Mouse (Mus musculus) cerebellum, adult 11 months (tissue): Measurements from ENCODE around the gene Ablim2.

Source experiments
- DNase-seq: peaks from one replicate; pipeline ENCODE4 v3.0.0; 2022

Ablim2 gene

DNA sequence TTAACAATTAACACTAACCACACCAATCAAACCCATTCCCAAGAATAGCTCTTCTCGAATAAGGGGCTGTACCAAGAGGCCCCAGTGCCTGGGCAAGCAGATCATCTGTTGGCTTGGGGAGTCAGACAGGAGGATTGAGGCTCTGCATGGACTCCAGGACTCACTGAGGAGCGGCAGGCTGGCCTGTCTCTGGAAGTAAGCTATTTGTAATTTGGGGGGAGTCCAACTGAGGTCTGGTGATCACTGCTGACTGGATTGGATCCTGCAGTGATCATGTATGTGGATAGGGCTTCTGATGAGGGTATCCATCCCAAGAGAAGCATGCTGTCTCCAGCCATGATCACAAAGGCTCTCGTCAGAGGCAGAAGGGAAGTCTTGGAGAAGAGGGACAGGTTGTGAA is 134.7 kb downstream of the Ablim2 start:
- DNase-seq: no peak

DNA sequence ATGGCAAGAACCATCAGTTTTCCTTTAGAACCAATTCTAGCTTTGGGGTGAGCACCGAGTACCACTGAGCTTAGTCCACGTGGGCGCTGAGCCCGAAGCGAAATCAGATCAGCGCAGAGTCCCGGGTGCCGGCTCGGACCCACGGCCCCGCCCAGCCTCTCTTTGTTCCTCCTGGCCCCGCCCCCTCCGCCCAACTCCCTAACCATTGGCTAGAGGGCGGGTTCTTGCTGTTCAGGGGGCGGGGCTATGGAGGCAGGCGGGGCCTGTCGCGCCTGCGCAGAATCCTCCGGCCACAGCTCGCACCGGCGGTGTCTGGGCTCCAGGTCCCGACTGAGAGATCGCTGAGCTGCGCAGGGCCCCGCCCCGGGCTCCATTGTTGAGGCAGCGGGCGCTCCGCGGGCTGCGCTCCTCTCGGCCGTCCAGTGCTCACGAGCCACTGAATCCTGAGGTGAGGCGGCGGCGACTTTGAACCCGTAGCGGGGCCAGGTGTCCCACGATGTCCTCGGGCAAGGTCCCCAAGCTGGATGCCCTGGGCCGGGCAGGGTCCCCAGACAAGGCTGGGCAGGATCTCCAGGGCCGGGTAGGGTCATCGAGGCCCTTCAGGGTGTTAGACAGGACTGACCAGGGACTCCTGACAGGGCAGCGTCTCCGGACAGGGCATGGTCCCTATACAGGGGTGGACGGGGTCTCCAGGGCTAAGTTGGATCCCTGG is 135.6 kb downstream of the Ablim2 start, which contains the start of gene Afap1:
Gene Afap1, plus strand, starts transcription at position 227 of the 712 bp plus-strand sequence.
- DNase-seq: peak; percentile 99

DNA sequence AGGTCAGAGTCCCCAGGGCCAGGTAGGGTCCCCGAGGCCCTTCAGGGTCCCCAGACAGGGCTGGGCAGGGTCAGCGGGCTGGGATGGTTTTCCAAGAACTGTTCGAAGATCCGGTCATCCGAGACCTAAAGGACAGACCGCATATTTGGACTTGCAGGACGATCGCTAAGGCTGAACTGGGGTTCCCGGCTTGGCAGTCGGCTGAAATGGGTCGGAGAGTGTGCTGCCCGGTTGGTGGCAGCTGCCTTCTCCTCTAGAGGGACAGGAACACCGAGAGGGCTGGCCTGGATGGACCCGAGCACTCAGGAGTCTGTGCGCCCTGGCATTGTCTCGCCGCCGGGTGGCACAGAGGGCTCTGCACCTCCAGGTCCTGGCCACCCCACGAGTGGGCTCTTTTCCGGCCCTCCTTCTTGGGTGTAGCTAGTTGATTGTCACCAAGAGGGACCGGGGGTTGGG is 136.2 kb downstream of the Ablim2 start:
- DNase-seq: peak; percentile 55

DNA sequence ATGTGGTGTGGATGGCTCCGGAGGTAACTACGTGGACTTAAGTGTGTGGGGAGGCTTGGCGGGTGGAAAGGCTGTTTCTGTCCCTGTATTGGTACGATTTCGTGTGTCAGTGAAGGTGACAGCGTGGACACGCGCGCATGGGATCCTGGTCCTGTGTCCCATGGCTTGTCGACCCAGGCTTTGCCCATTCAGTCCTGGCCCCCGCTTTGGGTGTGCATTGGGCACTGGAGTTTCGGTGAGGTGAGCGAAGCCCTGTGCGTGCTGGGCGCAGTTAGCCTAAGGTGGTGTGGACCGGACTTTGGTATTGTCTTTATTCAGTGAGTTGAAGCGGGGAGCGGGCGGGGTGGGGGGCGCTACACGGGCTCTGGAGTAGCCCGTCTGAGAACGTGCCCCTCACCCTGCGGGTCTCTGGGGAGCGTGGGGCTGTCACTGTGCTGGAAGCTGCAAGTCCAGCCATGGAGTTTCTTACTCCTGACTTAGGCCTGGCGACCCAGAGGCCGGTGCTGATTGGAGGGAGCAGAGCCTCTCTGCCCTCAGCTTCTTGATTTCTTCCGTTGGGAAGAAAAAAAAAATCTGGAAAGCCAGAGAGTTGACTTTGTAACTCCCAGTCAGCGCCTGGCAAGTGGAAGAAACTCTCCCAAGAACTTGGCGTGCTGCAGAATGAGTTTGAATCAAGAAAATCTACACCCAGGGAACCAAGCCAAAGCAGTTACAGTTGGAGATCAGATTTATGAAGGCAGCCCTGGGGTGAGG is 136.8 kb downstream of the Ablim2 start:
- no peak for DNase-seq

DNA sequence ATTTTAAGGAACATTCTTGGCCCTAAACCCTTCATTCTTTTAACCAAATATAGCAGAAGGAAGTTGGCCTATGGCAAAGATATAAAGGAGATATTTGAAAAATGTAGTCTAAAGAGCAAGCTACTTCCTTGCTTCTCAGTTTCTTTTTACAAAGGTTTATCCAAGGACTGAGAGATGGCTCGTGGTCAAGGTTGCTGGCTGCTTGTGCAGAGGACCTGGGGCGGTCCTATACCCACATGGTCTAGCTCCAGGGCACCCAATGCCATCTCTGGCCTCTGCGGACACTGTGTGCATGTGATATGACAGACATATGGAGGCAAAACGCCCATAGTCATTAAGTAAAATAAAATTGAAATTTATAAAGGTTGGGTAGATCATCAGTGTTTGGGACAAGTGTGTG is 138.2 kb downstream of the Ablim2 start:
- DNase-seq: no peak

DNA sequence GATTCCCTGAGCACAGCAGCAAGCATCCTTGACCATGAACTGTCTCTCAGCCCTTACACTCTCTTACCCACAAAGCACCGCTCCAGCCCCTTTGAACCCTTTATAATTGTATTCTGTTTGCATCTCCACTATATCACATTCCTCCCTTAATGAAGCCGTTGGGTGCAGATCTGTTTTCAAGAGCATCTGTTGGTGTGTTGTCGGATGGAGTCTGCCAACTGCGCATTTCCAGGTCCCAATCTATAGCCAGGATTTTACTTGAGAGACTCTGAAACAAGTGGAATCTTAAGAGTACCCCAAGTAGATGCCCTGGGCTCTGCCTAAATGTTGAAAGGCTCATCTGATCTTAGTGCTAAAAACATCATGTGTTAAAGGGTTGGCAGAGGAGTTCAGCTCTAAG is 138.9 kb downstream of the Ablim2 start:
- no peak for DNase-seq

DNA sequence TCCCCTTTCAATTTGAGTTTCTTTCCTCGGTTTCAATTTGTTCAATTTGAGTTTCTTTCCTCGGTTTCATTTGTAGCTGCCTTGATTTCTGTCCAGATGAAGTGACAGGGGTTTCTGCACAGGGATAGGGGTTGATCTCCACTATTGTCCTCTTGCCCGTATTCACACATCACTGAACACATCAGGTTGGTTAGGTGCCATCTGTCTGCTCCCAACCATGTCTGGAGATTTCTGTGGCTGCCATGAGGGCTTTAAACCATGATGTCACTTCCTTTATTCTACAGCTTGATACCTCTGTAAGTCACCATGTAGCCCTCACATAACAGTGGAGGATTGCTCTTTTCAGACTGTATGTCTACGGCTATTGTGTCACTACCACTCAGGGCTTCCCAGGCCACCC is 139.5 kb downstream of the Ablim2 start:
- DNase-seq: no peak

DNA sequence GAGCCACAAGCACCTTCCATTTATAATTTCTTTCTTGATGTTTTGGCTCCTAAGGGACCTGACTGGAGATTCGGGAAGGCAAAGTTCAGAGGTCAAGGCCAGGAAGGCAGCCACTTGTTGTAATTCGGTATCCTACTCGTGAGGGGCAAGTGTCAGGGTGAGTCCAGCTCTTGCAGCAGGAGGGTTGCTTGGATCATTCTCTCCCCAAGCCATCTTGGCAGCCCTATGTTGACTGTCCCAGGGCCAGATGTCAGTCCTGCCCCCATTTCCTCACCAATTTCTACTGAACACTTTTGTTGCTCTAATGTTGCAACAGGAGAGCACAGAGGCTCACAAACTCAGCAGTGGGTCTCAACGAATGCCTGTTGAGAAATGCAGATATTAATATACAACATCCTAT is 140.4 kb downstream of the Ablim2 start:
- DNase-seq: no peak

DNA sequence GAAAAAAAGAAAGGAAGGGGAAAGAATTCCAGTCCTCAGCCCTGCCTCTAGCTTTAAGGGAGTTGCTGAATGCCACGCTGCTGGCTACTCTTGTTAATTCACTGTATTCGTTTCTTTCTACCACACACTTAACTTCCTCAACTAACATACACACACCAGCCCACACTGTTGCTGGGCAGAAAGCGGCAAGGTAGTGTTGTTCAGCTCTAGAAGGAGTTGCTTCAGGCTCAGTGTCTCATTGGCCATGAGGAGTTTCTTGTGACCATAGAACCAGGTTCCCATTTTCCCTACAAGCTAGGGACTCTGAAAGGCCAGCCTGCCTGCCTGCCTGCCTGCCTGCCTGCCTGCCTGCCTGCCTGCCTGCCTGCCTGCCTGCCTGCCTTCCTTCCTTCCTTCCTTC is 141.3 kb downstream of the Ablim2 start:
- DNase-seq: no peak

DNA sequence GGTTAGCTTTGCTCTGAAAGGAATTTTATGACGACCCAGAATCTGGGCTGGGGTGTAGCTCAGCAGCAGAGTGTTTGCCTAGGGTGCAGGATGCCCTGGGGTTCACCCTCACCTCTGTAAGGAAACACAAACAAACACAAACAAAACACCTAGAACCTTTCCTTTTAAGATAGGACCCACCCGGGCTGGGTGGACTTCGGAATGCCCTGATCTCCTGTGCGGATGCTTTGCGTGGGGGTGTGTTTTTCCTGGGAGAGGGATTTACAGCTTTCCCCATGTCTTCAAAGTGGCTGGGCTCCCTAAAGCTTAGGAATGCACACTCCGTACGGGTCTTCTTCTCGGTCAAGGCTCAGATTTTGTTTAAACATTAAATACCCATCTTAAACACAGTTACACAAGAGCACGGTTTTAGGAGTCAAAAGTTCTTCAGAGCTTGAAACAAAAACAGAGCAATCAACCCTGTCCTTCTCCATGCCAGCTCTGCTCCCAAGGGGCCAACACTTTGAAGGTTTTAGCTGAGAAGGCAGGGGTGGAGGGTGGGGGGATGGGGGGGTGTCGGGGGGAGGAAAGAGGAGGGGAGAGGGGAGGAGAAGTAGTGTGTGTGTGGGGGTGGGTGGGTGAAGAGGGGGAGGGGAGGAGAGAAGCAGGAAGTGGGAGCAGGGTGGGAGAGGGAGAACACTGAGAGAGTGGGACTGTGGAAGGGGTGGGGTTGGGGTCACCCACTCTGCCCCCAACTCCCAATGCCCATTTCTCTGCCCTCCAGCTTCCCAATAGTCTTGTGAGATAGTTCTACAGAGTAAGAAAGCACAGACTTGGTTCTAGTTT is 142.9 kb downstream of the Ablim2 start:
- no peak for DNase-seq

DNA sequence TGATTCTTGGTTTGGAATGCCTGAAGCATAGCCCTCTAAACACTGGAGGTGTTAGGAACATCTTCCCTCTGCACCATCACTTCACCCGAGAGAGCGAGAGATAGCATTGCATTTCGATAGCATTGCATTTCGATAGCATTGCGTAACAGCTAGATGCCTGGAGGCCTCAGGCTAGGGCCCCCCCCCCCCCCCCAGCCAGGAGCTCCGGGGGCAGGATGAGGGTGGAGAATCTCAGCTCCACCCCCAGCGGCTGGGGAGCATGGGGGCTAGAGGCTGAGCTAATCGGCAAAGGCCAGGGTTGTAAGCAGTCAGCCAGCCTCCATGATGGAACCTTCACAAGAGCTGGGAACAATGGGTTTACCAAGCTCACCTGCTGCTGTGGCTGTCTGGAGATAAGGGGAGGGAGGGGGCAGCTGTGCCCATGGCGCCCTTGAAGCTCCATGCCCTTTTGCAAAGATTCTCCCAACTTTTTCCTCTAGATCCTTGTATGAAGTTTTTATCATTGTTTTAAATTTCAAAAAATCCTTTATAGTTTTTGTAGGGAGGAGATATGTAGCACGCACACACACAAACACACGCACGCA is 143.6 kb downstream of the Ablim2 start:
- DNase-seq: no peak

DNA sequence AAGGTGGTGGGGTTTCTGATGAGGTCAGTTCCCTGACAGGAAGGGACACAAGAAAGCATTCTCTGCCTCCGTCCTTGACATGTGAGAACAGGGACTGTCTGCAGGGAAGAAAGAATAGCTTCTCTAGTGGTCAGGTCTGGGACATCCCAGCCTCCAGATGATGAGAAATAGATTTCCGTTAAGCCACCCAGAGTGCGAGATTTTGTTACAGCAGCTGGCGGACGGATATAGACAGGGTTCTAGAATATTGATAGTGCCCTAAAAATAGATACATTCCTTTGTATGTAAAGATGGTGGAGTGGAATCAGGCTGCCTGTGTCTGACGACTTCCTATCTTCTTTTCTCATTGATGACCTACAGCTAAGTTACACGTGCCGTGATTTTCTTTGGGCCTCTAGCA is 145.8 kb downstream of the Ablim2 start:
- no peak for DNase-seq

DNA sequence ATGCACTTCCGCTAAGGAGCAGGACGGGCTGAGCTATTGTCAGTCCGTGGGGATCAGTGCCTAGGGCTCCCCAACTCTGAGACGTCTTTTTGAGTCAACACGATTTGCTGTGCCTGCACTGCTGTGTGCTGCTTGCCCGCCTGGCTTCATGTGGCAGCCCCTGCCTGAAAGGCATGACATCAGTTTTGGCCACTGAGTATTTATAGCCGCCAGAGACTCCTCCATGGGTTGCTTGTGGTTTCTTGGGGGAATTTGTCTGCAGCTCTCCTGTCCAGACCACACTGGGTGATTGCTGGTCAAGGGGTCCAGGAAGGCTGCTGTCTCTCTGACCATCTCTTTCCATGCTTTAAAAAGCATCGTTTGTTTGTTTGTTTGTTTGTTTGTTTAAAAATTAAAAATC is 147.6 kb downstream of the Ablim2 start:
- no peak for DNase-seq

DNA sequence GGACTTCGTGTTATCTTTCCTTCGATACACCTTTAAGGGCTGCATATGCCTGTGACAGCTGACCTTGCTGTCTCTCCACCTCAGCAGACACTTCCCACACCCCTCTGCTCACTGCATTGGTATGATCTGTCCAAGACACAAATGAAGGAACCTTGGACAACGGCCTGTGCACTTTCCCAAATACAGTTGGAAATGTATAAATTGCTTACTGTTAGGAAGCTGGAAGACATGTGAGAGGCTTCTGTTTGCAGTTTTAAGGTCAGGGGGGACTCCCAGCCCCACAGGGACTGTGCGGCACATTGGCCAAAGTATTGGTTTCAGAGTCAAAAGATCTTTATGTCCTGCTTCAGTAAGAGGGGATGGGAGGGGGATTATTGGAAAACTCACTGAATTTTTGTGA is 149.4 kb downstream of the Ablim2 start:
- DNase-seq: no peak

DNA sequence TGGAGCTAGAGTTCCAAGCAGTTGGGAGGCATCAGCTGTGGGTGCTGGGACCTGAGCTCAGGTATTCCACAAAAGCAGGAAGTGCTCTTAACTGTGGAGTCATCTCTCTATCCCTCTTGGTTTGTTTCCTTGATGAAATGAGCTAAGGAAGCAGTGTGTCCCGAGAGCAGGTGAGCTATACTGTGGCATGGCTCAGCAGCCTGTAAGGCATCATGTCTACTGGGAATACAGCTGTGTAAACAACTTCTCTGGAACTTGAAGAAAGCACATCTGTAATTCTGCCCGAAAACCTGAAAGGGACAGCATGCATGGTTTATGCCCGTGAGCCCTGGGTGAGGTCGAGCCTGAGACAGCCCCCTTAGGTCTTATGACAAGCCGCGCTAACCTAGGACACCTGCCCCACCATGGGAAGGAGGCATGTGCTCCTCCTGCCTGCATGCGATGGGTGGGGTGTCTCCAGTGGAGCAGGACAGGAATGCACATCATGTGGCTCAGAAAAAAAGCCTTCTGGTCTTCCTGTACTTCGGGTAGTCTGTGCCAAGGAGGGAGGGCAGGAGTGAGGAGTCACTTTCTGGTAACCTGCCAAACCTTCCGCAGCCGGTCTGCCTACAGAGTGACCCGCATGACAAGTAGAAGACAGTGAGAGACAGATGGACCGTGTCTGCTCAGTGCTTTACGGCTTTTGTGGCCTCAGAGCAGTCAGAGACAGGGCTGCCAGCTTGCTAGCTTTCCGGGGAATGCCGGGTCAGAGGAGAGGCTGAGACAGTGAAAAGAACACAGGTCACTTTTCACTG is 150.2 kb downstream of the Ablim2 start:
- DNase-seq: peak; percentile 88

DNA sequence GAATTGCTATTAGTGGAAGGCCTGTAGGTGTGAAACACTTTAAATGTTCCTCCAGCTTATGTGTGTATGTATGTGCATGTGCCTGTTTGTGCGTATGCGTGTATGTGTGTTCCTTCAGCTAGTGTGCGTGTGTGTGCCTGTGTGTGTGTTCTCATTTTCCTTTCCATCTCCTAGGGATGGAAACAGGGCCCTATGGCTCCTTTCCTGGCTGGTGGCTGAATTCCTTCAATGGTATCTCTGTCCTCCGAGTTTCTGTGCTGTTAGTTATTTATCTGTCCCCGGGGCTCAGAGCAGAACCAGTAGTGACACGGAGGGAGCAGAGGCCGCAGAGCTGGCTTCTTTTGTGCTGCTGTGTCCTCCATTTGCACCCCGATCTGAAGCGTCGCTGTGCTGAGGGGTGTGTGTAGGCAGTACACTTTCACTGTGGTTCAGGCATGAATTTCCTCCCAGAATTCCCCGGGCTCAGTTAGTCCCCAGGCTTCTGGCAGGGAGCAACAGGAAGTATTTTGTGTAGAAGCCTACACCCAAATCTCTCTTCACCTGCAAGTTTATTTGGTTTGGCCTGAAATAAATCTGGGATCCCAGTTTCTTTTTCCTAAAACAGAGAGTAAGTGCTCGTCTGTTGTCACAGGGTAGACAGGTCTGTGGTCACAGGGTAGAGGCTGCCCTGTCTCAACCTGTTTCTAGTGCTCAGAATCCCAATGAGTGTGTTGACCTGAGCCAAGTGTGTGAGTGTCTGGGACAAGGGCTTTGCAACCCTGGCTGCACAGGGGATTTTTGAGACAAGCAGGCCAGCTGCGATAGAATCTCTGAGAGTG is 151.2 kb downstream of the Ablim2 start:
- no peak for DNase-seq

DNA sequence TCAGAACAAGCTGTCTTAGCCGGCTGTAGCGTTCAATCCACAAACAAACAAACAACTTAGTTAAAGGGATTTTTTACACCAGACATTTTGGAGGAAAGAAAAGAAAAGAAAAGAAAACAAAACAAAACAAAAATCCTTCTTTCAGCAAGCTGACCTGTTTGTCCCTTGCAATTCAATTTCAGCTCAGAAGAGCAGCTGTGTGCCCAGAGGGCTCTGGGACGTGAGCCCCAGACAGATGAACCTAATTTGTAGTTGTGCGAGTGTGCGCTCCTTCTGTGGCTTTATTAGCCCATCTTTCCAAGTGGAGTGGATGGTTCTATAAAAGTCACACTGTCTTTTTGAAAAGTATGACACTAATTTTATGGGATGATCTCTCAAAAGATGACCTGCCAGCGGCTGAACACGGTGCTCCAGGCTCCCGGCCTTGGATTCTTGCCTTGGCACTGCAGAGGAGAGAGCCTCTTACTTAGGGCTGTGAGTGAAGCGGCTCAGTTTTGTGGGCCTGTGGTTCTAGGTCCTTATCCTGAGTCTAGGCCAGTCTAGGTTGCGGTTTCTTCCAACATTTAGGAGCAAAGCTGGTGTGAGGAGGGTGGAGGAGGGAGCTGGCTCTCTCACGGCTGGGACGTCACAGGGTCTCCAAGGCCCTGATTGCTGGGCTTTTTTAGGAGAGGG is 158.1 kb downstream of the Ablim2 start:
- DNase-seq: no peak

DNA sequence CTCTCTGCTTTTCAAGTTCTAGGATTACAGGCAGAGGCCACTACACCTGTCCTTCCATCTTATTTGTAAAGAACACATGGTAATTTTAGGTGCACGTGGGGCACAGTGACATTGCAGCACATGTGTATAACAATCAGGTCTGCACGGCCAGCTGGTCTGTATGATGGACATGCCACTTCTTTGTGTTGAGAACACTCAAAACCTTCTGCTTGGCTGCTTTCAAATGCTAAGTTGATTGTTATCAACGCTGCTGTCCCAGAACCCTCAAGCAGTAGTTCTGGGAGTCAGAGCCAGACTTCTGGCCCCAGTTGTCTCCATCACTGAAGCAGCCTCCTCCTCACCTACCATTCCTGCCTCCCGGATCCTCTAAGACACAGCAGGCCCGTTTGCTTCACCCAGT is 159.0 kb downstream of the Ablim2 start:
- no peak for DNase-seq

DNA sequence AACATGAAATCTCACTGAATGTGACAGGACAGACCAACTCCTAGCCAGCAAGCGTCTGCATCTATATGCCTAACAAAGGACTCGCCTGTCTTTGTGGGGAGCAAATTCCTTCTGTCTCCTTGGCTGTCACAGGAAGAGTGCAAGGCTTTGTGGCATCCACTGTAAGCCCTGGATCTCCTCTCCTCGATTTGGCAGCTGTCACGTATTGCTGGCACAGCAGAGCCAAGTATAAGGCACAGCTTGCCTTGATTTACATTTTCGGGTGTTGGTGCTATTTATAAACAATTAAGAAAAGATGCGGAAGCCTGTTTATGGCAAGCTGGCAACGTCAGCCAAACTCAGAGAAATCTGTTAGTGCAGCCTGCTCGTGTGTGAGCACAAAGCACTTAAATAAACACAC is 160.7 kb downstream of the Ablim2 start:
- no peak for DNase-seq

DNA sequence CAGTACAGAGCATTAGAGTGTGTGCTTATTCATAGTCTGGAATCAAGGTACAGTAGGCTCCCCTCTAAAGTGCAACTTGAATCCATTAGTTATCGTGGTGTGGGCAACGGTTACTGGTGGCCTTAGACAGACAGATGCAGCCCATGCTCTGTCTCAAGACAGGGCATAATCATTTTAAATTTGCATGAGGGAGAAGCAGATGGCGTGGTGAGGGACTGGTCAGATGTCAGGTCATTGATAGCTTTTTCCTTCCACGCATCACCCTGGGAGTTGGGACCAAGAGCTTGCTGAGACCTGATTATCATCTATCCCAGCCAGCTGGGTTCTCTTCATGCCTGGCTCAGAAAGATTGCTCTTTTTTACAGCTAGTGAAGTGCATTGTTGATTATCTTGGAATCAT is 162.4 kb downstream of the Ablim2 start:
- no peak for DNase-seq

DNA sequence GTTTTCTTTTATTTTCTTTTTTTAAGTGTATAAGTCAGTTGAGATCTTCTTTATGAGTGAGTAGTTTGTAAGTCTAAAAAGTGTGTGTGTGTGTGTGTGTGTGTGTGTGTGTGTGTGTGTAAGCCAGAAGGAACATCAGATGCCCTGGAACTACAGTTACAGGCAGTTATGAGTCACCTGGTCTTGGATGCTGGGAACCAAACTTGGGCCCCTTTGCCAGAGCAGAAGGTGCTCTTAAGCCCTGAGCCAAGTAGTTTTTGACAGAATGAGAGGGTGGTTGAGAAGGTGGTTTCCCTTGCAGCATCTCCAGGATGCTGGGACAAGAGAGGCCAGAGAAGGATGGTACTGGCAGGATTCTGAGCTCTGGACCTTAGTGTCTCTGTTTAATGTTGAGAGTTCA is 162.9 kb downstream of the Ablim2 start:
- DNase-seq: no peak
